Mouse (Mus musculus) mature B cell (primary cell): ENCODE data around the gene Rora.

Experiments
- in situ Hi-C: fragments of 300-500 bp; cut with MboI; formaldehyde crosslinking; loops from 2 replicates; pipeline ENCODE4 v1.14.3; 2019

Gene Rora

DNA sequence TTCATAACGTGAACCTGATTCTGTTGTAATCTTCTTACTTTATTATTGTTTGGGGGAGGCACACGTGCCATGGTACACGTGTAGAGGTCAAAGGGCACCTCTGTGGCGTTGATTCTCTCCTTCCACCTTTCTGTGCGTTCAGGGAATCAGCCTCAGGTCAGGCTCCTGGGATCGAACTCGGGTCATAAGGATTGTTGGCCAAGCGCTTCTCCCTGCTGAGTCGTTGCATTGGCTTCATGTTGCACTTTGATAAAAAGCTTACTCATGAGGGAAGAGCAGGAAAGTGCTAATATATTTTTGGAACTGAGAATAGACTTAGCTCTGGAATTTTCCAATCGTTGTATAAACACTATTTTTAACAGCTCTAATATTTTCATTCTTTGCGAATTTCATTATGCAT, 654.4 kb downstream of the Rora start:
- in situ Hi-C loops: no loop called here

DNA sequence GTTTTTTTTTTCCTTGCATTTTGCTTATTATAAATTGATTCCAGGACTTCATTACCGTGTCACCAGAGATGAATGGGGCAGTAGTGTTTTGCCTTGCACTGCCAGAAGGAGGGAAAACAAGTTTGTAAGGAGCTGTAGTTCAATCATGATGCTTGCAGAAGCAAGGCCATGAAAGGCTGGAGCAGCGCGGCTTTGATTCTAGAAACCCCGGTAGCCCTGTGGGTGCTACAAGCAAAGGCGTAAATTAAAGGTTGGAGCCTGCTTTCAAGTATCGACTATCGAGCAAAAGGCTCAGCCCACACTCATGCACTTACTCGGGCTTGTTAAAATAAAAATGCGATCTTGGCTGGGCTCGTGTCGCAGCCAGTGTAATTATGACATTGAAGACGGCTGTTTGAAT, 656.9 kb downstream of the Rora start:
- in situ Hi-C loops: no loop called here

DNA sequence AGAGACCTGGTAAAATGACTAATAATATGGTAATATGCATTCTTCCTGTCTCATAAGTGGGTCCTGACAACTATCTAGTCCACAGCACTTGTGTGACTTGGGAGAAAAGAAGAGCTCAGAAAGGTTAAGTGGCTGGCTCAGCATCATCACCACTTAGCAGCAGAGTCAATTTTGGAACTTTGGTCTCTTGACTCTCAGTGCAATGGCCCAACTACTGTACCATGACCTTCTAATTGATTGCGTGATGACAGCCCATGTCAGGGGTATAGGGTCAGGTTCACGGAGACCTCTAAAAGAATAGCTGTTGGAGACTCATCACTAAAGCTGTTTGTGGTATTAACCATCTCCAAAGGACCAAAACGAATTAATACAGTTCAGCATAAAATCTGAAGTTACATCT, 659.7 kb downstream of the Rora start:
- in situ Hi-C loops: no loop called here

DNA sequence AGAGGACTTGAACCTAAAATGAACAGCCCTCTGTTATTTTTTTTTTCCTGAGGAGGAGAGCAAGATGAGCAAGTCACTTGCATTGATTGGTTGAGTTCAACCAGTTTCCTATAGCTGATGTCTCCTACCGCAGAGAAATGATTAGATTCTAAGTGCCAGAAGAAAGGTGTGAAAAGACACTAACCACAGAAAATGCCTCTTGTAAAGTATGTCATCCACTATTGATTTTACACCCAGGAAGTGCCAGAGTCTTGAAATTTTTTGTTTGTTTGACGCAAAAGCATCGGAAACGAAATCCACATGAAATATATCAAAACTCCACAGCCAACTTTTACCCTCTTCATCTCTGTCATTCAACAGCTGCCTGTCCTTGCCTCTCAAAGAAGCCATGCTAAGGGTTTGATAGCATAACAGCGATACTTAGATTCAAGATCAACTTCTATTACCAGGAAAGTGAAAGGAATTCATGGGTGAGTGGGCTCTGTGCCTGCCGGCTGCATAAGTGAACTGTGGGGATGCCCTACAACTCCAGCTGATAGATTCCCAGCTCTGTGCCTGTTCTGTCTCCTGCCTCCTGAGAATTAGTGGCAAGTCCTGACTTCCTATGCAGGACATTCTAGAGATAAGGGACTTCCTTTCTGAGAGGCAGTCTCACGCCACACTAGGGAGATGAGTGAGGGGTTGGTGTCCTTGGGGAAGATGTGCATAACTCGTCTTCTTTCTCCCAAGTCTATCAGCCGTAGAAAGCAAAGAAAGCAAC, 661.0 kb downstream of the Rora start:
- in situ Hi-C loops: no loop called here

DNA sequence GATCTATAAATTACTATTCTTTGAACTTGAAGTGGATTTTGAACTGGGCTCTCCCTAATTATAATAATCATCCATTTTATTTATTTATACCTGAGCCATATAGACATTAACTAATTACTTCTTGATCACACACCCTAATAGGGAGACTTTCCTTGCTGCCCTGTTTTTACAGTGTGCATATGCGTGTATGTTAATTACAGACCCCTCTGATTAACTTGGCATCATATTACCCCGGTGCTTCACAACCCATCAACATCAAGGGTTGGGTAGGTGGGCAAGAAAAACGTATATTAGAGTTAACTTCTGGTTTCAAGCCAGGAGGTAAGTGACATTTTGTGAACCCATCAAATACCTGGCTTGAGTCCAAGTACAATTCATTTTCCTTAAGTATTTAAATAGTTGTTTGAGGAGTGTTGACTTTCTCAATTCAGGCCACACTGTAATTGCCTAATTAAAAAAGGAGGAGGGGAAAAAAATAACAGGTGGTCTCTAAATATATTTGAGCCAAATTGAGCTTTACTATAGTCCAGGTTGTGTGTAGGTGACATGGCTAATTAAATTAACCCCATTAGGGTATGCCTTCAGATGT, 664.0 kb downstream of the Rora start:
- in situ Hi-C loops: no loop called here

DNA sequence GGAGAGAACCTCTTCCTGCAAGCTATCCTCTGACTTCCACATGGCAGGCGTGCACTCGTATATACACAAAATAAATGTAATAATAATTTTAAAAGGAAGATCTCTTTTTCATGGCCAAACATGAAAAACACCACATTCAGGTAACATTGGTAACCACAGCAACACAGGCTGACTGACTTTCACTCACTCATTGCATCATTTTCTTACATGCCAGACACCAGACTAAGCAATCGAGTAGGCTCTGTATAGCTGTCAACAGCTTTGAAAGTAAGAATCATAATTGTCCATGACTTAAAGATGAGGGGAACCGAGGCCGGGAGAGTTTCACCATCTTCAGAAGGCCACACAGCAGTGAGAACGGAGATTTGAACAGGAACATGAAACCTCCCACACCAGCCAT, 665.8 kb downstream of the Rora start:
- in situ Hi-C loops: no loop called here

DNA sequence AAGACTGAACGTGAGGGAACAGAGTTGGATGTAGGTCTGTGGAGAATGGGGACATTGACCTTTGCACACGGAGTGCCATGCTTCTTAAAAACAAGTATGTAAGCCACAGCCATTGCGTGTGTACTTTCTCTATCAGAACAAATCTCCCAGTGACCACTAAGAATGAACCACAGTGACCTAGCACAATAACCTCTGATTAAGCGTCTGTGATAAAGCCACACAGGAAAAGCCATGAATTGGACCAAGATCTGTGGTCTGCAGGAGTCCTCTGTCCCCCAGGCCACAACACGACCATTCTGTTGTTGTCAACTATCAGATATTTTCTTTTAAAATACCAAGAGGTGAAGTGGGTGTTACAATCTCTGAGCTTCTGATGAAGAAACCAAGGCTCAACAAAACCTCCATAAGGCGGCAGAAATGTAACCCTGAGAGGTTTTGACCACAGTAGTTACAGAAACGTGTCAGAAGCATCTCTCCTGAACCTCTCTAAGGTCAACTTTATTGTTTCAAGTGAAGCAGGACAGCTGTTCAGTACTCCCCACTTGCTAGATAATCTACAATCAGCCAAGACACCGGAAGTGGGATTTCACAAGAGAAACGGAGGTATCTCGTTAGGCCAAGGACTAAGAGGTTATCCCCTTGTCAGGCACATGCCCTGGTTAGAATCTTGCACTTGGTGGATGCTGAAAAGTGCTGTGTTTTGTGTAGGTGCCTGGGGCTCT, 666.5 kb downstream of the Rora start:
- in situ Hi-C loops: no loop called here

DNA sequence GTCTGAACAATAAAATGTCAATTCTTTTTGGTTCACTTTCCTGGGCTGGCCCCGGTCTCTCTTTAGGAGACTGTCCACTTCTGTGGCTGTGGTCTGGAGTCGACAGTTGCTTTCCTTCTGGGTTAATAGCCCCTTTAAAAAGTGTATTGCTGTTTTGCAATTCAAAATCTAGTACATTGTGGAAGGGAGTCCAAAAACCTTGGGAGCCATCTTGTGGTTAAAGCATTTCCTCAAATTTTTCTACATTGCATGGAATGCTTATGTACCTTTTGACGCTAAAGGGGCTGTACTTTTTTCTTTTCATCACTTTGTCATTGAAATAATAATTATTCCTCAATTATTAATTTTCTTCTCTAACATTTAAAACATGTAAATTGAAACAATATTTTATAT, 667.0 kb downstream of the Rora start:
- in situ Hi-C loops: no loop called here

DNA sequence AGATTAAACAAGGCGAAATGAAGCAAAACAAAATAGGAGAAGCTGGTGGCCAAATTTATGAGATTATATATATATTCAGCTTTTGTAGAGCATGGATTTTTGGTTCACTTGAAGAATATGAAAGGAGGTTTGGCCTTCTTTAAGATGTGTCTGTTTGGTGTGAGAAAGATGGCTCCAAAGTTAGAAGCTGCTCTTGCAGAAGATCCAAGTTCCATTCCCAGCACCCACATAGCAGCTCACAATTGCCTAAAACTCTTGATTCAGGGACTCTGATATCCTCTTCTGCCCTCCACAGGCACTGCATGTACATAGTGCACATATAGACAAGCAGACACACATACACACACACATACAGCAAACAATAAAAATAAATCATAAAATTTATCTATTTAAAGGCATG, 668.4 kb downstream of the Rora start:
- in situ Hi-C loops: no loop called here

DNA sequence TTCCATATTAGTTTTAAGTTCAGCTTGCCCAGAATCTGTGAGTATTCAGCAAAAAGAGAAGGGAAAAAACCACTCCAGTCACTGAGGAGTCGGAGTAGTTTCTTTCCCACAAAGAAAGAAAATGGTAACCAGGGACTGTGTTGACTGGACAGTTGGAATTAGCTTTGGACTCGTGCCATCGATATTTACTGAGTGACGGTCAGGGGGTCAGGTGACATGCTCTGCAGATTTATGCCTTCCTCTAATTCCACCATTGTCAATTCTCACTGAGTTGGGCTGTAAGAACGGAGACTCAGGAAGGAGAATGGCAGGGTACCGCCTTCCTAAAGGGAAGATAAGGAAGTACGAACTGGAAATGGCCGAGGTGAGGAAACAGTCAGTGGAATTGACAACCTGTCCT, 670.2 kb downstream of the Rora start:
- in situ Hi-C loops: no loop called here

DNA sequence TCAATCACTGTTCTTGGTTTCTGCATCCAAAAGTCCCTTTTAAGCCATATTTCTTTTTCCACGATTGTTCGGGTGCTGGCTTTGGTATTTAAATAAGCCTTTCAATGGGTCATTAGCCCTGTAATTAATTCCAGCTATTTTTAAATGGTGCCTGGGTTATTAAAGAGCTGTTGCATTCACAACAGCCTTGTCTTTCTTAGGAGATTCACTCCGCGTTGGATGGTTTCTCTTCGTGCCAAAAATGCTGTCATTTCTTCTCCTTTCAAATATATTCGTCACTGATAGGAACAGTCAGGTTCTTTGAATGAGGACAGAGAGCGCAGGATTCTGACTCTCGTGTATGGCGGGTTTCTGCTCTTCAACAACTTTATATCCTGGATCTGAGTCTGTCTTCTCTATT, 673.5 kb downstream of the Rora start:
- in situ Hi-C loops: no loop called here

DNA sequence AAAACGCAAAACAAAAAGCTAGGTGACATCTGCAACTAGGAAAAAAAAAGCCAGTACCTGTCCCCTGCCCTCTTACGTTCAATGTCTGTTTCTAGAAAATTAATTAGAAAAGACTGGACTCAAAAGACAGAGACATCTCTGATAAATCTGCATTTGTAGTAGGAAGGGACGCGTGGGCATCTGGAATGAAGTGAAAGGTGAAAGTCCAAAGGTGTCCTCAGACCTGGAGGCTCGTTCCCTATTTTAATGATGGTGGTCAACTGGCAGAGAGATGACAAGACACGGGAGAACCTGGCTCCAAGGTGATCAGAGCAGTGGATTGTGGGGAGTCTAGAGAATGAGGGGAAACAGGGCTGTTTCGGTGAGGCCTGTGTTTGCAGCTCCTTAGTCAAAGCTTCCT, 674.0 kb downstream of the Rora start:
- in situ Hi-C loops: no loop called here

DNA sequence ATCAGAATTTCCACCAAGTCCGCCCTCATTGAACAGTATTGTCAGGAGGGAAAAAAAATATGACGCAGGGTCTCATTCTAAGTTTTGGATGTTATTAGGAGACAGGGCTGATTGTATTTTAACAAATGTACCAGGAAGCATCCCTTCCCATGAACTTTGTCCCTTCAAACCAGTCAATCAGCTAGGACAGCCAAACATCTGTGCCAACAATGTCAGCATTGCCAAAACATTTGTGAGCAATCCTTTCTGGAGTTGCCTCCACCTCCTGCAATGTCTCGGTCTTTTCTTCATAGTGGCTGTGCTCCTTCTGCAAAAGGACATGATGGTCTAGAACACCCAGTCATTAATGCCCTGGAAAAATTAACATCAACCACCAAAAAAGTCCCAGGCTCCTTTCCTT, 678.2 kb downstream of the Rora start:
- in situ Hi-C loops: no loop called here

DNA sequence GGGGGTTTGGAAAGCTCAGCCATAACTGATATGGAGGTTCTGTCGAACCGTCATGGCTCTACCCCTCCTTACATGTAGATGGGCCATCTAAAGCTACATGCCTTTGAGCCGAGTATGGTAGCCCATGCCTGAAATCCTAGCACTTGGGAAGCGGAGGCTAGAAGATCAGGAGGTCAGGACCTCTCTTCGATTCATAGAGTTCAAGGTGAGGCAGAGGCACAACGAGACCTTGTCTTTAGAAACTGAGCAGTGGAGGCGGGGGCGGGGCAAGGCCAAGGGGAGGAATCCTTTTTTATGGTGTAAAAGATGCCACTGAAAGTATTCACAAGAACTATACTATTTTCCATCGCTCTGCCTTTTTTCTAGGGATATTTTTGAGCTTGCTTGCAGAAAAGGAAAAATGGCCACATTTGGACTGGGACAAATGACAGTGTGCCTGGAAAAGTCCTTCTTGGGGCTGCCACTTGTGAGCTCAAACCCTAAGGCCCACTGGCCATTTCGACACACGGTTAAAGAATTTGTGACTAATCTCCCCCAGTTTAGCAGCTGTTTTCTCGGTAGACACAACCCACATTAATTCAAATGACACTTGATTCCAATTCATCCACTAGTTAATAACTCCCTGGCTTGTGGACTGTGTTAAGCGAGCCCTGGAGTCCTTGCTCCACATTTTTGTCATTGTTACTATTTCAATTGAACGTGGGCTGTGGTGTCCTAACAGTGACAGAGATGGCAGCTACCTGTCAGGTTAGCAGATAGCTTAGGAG, 679.4 kb downstream of the Rora start:
- in situ Hi-C loops: no loop called here

DNA sequence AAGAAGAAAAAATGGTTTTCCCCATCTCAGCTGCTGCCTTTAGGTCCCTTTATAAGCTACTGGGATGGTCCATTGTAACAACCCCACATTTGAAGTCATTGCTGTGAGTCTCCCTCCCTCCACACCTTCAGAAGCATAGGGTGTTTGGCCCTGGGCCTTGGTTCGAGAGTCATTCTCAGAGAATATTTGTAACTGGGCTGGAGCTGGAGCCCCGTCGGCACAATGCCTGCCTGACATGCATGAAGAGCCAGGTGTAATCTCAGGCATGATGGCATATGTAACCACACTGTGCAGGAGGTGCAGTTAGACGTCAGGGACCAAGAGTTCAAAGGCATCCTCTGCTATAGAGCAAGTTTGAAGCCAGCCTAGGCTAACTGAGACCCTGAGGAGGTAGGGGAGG, 680.1 kb downstream of the Rora start:
- in situ Hi-C loops: no loop called here

DNA sequence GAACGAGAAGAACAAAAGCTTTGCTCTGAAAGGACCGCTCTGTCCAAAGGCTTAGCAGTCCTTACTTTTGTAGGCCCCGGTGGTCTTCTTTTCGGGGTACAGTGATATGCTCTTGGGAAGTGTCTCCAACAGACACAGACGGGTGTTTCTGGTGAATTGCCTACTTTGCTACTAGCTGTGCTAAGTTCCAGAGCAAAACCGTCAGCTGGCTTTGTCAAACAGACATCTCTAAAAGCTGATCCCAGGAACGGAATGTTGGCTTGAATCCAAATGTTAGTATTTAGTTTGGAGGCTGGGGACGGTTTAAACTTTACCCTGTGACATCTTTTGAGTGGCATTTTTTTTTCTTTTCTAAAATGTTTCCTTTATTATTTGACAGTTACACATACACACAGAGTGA, 680.5 kb downstream of the Rora start:
- in situ Hi-C loops: no loop called here

DNA sequence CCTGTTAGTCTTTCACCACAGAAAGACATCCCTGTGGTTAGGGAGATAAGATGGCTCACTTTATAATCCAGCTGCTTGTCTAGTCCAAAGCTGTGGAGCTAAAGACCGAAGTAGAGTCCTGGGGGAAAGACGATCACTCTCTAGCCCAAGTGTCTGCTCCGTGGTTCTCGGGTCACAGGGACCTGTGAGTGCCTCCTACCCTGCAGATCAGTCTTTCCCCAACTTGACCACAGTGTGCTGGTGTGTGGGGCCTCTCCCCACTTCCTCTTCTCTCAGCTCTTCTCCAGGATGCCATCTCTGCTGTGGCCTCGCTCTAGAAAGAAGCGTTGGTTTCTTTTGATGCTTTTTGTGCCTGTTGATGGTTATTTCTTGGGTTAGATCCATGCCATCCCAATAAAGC, 682.5 kb downstream of the Rora start:
- in situ Hi-C loops: no loop called here

DNA sequence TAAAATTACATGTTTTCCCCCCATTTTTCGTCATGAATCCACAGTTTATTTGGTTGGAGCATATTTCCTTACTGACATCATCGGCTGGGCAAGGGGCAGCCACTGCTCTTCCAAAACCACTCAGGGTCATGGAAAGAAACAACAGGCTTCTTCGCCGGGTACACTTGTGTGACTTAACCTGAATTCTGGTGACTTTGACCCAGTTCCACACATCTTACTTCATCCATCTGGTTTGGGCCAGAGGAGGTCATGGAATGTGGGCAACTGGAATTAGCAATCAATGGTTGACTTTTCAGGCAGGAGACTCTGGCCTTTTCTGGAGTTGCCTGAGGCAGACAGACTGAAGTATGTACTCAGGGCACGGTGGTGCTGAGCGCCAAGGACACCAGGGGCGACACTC, 685.6 kb downstream of the Rora start:
- in situ Hi-C loops: no loop called here

DNA sequence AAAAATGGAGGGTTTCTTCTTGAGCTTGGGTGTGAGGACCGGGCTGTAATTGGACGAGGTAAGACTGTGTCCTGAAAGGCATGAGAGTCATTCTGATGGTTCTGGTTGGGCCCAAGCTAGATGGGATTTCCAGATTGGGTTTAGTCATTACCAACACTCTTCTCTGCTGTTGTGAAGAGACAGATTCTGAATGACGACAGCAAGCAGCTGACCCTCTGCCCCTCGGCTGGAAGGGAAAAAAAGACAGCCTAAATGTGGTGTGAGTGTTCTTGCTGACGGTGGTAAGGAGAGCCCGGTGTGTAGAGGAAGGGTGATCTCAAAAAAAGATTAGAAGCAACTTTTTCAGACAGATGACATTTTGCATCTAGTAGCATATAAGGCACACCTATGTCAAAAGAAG, 686.2 kb downstream of the Rora start:
- in situ Hi-C loops: no loop called here

DNA sequence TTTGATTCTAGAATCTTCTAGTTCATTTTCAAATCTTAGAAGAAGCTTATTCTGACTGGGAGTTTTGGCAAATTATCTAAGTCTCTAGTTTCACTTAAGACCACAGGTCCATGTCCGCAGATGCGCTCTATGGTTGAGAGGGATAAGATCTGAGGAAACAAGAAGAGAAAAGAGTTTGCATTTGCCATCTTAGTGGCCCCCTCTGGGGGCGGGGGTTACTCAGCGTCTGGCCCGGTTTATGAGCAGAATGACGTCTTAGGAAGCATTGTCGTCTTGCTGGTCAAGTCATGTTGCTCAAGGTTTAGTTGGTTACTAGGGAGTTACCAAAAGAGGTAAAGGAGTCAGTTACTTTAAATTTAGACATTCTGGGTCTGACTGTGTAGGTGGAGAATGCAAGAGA, 686.8 kb downstream of the Rora start:
- in situ Hi-C loops: no loop called here

DNA sequence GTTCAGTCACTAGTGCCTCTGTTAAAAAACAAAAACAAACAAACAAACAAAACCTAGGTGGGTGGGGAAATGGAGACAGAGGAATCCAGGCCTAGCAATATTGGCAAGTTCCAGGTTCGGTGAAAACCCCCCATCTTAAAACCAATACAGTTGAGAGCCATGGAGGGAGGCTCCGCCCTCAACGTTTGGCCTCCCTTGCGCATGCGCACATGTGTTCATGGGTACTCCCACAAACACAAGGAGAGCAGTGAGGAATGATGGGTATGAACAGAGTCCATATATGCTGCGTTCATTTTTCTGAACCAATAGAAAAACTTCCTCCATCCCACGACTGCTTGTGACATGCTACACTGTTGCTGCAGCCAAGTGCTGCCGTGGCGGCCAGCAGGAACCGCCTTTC, 690.3 kb downstream of the Rora start:
- in situ Hi-C loops: no loop called here

DNA sequence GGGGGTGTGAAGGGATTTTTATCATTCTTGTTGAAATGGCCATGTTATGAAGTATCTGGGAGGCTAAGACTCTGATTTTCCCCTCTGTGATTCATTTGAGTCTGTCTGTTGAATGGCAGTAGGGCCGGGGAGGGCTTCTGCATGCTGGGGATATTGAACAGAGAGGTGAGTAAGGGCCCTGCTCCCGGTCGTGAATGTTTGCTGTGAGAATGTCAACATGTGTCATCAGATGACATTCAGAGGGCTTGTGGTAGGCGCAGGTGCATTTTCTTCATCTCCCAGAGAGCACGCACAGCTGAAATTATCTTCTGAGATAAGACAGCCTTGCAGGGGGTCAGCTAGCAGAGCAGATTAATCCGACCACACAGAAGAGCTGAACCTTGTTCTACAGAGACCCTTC, 692.0 kb downstream of the Rora start:
- in situ Hi-C loops: no loop called here

DNA sequence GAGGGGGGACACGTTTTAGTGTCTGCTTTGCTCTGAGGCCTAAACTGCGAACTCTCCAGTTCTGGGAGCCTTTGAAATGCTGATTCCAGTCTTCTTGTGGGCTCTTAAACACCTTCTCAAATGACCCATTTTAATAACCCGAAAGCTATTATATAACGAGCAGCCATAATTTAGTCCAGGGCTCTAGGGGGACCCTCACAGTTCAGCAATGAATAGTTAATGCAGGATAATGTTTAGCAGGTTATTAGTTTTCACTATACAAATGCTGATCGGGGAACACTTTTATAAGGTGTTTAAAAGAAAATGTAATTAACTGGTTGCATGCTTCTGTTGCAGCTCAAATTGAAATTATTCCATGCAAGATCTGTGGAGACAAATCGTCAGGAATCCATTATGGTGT, 694.2 kb downstream of the Rora start:
- in situ Hi-C loops: no loop called here
